Mouse (Mus musculus) forebrain, embryonic 11.5 days (tissue): ENCODE results near the gene Phlpp1. TPM values are rescaled to one million over a fixed set of nuclear protein-coding genes. Genes with fewer than 3 reads are reported as not detected.

Experiments used
- ATAC-seq: fragments of 200-750 bp; cut with Nextera tagmentation; replicated peaks from 2 replicates; pipeline ENCODE4 v1.8.0; 2017; ENCODE audit warnings: moderate TSS enrichment; ENCODE audit not compliant: low FRiP score
- DNase-seq: peaks from one replicate; pipeline ENCODE4 v3.0.0-alpha.2; 2017; ENCODE audit warnings: low spot score
- H3K27ac ChIP-seq: fragments of 300-500 bp; sonication (generic); 2 replicates; pipeline ENCODE4 v1.5.1; 2014; ENCODE audit warnings: low read depth, low read length
- H3K27me3 ChIP-seq: fragments of 300-500 bp; sonication (generic); 2 replicates; pipeline ENCODE4 v1.6.1; 2014; ENCODE audit warnings: mild to moderate bottlenecking, low read length, mixed read lengths; ENCODE audit not compliant: control insufficient read depth, insufficient read depth
- H3K36me3 ChIP-seq: fragments of 300-500 bp; sonication (generic); 2 replicates; pipeline ENCODE4 v1.6.1; 2014; ENCODE audit warnings: mild to moderate bottlenecking, low read length, moderate library complexity, mixed read lengths; ENCODE audit not compliant: control insufficient read depth, insufficient read depth
- H3K4me1 ChIP-seq: fragments of 300-500 bp; sonication (generic); replicated peaks from 2 replicates; pipeline ENCODE4 v1.6.1; 2014; ENCODE audit warnings: low read length, mixed read lengths; ENCODE audit not compliant: control insufficient read depth, insufficient read depth
- H3K4me2 ChIP-seq: fragments of 300-500 bp; sonication (generic); 2 replicates; pipeline ENCODE4 v1.6.1; 2014; ENCODE audit warnings: low read depth, mild to moderate bottlenecking, low read length, moderate library complexity, mixed read lengths; ENCODE audit not compliant: severe bottlenecking
- H3K4me3 ChIP-seq: fragments of 300-500 bp; sonication (generic); 2 replicates; pipeline ENCODE4 v1.5.1; 2014; ENCODE audit warnings: low read depth, low read length
- H3K9ac ChIP-seq: fragments of 300-500 bp; sonication (generic); 2 replicates; pipeline ENCODE4 v1.6.1; 2014; ENCODE audit warnings: low read length
- H3K9me3 ChIP-seq: fragments of 300-500 bp; sonication (generic); 2 replicates; pipeline ENCODE4 v1.6.1; 2016; ENCODE audit warnings: low read length, mixed read lengths; ENCODE audit not compliant: control insufficient read depth
- WGBS: fragments of 180-500 bp; shearing (Covaris S2); extraction: QIAGEN DNeasy Blood & Tissue Kit; methylation state at CpG from one replicate; pipeline ENCODE4 v1.1.7; 2014; 5-methylcytosine and 5-hydroxymethylcytosine counted together
- polyA plus RNA-seq: library from polyadenylated mRNA; unstranded; fragments of >200 nt; fragmentation: Nextera tagmentation; extraction: Ambion mirVana; gene quantifications from 2 replicates; pipeline ENCODE4 v1.2.1, GENCODE M21; 2014

Phlpp1 gene
- polyA plus RNA-seq, result 9.7 and 11.5 TPM in 2 replicates

DNA sequence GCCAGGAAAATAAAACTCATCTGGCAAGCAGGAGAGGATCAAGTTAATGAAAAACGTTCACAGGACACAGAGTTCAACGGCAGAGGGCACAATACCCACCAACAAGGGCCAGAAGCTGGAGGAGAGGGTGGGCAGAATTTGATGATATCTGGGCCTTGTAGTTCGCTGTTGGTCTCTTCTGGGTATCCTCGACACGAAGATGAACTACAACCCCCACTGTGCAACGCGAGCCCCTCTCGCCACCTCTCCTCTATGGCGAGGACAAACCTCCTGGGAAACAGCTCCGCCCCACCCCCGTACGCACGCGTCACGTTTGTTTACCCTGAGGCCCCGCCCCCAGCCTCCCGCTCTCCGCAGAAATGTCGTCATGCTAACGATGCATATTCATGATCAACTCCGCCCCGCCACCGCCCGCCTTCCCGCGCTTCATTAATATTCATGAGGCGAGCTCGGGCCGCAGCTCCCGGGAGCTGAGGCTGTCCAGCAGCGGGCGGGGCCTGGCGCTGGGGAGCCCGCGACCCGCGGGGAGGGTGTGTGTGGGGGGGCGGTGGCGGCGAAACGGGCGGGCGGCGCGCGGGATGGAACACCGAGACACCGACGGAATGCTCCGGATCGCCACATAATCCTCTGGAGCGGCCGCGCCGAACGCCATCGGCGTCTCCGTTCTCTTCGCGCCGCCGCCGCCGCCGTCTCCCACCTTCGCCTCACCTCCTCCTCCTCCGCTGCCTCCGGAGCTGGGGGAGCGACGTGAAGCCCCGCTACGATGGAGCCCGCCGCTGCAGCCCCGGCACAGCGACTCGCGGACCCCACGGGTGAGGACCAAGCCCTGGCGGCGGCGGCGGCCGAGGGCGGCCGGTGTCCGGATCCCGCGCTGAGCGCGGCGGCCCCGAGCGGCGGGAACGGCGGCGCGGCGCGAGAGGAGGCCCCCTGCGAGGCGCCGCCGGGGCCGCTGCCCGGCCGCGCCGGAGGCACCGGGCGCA is at the start of gene Phlpp1:
Gene Phlpp1, plus strand, starts transcription at position 512 of the 980 bp plus-strand sequence.
- peak within 1 kb of the TSS; percentile 86 for H3K27ac ChIP-seq
- H3K4me3 ChIP-seq, result peak within 1 kb of the TSS; percentile 92
- no peaks in the 10 kb centered on the region for H3K36me3 ChIP-seq
- H3K9ac ChIP-seq, result peak within 1 kb of the TSS; percentile 95
- DNase-seq (peak; percentile 100), ATAC-seq (peak; percentile 98)
- H3K9me3 ChIP-seq, result no peaks in the 10 kb centered on the region
- peaks cover 8% of the 10 kb centered on the region; the same call in 1 of the 2 replicates for H3K4me1 ChIP-seq
- peak within 1 kb of the TSS; percentile 76 for H3K4me2 ChIP-seq
- no peaks in the 10 kb centered on the region for H3K27me3 ChIP-seq
- WGBS, result under 1% methylated on average over 68 of the region's 113 CpGs

DNA sequence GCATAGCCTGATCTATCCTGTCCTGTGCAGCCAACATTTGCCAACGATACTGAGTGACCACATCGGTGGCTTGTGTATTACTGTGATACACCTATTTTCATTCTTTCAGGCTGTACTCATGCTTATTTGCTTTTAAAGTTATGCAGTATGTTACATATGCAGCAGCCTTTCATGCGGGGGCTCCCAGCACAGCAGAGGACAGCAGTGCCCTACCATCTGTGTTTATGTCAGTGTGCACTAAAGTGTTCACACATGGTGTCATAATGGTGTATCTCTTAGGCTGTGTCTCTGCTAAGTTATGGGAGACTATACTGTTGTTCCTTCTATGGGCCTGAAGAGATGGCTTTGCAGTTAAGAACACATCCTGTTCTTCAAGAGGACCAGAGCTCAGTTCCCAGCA is 45.0 kb upstream of the Phlpp1 start:
- Histone ChIP-seq H3K9me3 (no peaks in the 10 kb centered on the region), H3K36me3 (no peaks in the 10 kb centered on the region), H3K9ac (no peak overlapping the region), H3K27ac (no peak overlapping the region), H3K27me3 (no peaks in the 10 kb centered on the region), H3K4me2 (no peak overlapping the region), H3K4me3 (no peak overlapping the region), H3K4me1 (no peaks in the 10 kb centered on the region)
- WGBS, result 94% methylated on average over 3 of the region's 3 CpGs
- ATAC-seq (no peak), DNase-seq (no peak)

DNA sequence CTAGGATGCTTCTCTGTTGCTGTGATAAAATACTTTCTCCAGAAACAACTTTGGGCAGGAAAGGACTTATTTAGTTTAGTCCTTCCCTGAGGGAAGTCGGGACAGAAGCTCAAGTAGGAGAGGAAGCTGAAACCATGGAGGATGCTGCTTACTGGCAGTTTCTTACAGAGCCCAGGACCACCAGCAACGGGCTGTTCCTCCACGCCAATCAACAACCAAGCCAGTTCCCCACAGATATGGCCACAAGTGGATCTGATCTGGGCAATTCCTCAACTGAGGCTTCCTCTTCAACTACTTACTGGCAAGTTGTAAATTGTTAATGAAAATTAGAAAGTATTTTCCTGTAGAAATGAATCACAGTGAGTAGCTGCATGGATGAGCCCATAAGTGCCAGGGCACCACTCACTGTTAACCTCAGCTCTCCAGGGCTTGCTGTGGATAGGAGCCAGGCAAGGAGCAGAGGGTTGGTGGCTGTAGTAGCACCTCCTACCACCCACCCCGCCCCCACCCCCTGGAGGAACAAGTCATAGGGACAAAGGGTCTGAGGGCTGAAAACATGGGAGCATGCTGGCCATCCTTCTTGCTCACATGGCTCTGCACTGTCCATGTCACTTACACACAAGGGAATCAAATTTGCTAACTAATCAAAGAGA is 39.7 kb upstream of the Phlpp1 start:
- Histone ChIP-seq H3K9me3 (no peaks in the 10 kb centered on the region), H3K4me3 (no peak overlapping the region), H3K27ac (no peak overlapping the region), H3K27me3 (no peaks in the 10 kb centered on the region), H3K36me3 (no peaks in the 10 kb centered on the region), H3K4me1 (no peaks in the 10 kb centered on the region), H3K4me2 (no peak overlapping the region), H3K9ac (no peak overlapping the region)
- 69% methylated on average over 4 of the region's 4 CpGs for WGBS
- ATAC-seq (peak; percentile 44; the same call in 1 of the 2 replicates), DNase-seq (no peak)

- no peak overlapping the region for H3K4me2 ChIP-seq
- H3K4me1 ChIP-seq, result no peaks in the 10 kb centered on the region
- no peaks in the 10 kb centered on the region for H3K36me3 ChIP-seq
- no peak overlapping the region for H3K9ac ChIP-seq
- H3K9me3 ChIP-seq, result no peaks in the 10 kb centered on the region
- DNase-seq (no peak), ATAC-seq (peak; percentile 65; the same call in 1 of the 2 replicates)
- no peak overlapping the region for H3K4me3 ChIP-seq
- no peak overlapping the region for H3K27ac ChIP-seq
- no peaks in the 10 kb centered on the region for H3K27me3 ChIP-seq
- WGBS, result 66% methylated on average over 4 of the region's 4 CpGs
These were observed 39.2 kb upstream of the Phlpp1 start for GRCm38 (mm10) chr1:106132350-106132700.

DNA sequence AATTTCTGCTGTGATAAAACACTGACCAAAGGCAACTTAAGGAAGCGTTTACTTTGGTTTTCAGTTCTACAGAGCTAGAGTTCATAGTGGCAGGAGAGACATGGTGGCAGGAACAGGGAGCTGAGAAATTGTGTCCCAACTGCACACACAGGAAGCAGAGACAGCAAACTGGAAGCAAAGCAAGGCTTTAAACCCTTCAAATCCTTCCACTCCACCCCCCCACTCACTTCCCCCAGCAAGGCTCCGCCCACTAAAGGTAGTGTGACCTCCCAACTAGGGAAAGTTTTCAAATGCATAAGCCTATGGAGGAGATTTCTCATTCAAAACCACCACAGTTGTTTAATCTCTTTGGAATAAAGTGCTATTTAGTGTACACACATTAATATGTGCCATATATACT is 32.9 kb upstream of the Phlpp1 start:
- H3K27ac ChIP-seq, result no peak overlapping the region
- no peak overlapping the region for H3K4me2 ChIP-seq
- no peaks in the 10 kb centered on the region for H3K36me3 ChIP-seq
- no peaks in the 10 kb centered on the region for H3K4me1 ChIP-seq
- DNase-seq (no peak), ATAC-seq (no peak)
- H3K27me3 ChIP-seq, result no peaks in the 10 kb centered on the region
- WGBS, result 89% methylated on average over 2 of the region's 2 CpGs
- H3K9ac ChIP-seq, result no peak overlapping the region
- H3K4me3 ChIP-seq, result no peak overlapping the region
- H3K9me3 ChIP-seq, result no peaks in the 10 kb centered on the region

DNA sequence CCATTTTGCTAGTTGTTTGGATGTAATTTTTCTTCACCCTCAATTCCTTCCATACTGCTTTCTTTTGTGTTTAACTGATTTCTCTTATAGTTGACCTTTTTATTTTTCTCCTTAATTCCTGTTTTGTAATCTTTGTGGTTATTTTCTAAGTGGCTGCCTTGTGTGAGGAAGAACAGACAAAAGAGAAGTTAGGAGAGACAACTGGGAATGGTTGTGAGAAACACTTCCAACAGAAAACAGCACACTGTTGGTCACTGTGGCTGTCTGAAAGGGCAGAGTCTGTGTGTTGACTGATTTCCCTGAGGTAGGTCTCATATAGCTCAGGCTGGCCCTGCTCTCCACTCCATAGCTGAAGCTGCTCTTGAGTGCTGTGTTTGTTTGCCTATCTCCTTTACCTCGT is 32.4 kb upstream of the Phlpp1 start:
- H3K27ac ChIP-seq, result no peak overlapping the region
- H3K4me1 ChIP-seq, result no peaks in the 10 kb centered on the region
- H3K27me3 ChIP-seq, result no peaks in the 10 kb centered on the region
- no peak for ATAC-seq
- H3K4me3 ChIP-seq, result no peak overlapping the region
- H3K4me2 ChIP-seq, result no peak overlapping the region
- H3K36me3 ChIP-seq, result no peaks in the 10 kb centered on the region
- no peak overlapping the region for H3K9ac ChIP-seq
- 60% methylated on average over 1 of the region's 1 CpGs for WGBS
- no peaks in the 10 kb centered on the region for H3K9me3 ChIP-seq
- DNase-seq, result no peak

GRCm38 (mm10) chr1:106142010-106142409 is 29.5 kb upstream of the Phlpp1 start:
- 83% methylated on average over 1 of the region's 1 CpGs for WGBS
- Histone ChIP-seq H3K4me2 (no peak overlapping the region), H3K27me3 (no peaks in the 10 kb centered on the region), H3K27ac (no peak overlapping the region), H3K36me3 (no peaks in the 10 kb centered on the region), H3K9ac (no peak overlapping the region), H3K4me1 (no peaks in the 10 kb centered on the region), H3K9me3 (no peaks in the 10 kb centered on the region), H3K4me3 (no peak overlapping the region)
- ATAC-seq (no peak), DNase-seq (no peak)

DNA sequence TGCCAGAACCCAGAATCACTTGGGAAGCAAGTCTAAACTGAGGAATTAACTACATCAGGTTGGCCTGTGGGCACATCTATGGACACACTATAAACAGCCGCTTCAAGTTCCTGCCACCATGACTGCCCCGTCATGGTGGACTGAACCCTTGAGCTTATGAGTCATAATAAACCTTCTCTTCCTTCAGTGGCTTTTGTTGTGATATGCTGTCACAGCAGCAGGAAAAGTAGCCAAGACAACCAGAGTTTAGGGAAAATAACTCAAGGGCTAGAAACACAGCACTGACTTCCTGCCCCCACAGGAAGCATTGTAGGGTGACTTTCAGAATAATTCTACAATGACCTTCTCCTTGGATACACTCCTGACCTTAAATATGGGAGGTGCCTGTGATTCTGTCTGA is 27.0 kb upstream of the Phlpp1 start:
- no peak overlapping the region for H3K4me2 ChIP-seq
- whole genome bisulfite sequencing, result 94% methylated on average over 2 of the region's 2 CpGs
- ATAC-seq (no peak), DNase-seq (no peak)
- H3K27ac ChIP-seq, result no peak overlapping the region
- H3K9ac ChIP-seq, result no peak overlapping the region
- no peaks in the 10 kb centered on the region for H3K27me3 ChIP-seq
- no peak overlapping the region for H3K4me3 ChIP-seq
- no peaks in the 10 kb centered on the region for H3K9me3 ChIP-seq
- H3K4me1 ChIP-seq, result no peaks in the 10 kb centered on the region
- H3K36me3 ChIP-seq, result no peaks in the 10 kb centered on the region
